Mouse (Mus musculus): ENCODE measurements around the gene Sult2b1.

The Sult2b1 gene

DNA sequence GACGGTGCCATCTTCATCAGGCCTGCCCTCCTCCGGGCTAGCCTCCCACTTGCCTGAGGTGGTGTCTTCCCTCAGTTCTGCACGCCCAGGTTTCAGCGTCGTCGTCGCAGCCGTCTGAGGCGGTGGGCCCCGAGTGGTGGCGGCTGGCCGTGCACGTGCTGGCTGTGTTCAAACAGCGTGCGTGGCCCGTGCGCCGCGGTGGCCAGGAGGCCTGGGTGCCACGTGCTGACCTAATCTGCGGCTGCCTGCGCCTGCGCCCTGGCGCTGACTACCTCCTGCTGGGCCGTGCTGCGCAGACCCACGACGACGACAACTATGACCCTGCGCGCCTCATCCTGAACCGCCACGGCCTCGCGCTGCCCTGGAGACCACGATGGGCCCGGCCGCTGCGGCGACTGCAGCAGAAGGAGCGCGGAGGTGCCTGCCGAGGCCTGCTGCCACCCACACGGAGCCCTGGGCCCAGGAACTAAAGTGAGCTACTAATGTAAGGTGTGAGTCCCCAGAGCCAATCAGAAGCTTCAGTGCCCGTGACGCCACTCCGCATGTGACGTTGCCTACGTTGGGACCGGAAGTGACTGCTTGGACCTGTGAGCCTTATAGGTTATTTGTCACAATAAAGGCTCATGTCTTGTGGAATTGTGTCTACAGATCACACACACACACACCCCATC is 90.4 kb downstream of the Sult2b1 start, which contains the start of gene Sec1:
TSS of gene Sec1 (minus strand) at position 482 of the 671 bp plus-strand sequence.
- DNase-seq, result no peak

DNA sequence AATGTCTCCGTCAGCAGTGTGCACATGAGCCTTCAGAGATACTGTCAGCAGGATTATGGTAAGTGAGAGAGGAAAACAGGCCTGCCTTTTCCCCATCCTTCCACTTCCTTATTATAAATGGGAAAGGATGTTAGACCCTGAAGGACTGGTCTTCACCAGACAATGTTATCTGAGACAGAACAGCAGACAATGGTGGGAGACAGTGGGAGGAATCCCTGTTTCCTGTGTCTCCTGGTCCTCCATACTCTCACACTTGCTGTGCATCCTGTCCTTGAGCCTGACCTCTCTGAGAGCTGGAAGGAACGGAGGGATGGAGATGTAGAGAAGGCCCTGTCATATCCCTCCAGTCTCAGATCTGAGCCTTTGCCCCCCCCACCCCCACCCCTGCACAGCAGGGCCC is 92.1 kb downstream of the Sult2b1 start:
- DNase-seq, result no peak

DNA sequence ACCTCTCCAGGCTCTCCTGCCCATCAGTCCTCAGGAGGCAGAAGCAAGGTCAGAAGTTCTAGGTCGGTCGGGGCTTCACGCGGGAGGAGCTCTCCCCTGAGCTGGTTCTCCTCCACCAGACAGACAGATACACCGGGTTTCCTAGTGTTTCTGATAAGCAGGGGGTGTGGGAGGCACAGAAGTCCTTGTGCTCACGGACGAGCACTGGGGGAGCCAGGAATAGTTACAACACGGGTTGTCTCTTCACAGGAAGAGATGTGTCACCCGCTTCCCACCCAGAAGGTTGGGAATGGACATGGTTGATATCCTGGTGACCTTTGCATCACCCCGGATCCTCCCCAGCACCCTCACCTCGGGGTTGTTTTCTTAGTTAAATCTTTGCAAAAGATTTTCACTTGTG is 94.7 kb downstream of the Sult2b1 start:
- DNase-seq, result no peak

DNA sequence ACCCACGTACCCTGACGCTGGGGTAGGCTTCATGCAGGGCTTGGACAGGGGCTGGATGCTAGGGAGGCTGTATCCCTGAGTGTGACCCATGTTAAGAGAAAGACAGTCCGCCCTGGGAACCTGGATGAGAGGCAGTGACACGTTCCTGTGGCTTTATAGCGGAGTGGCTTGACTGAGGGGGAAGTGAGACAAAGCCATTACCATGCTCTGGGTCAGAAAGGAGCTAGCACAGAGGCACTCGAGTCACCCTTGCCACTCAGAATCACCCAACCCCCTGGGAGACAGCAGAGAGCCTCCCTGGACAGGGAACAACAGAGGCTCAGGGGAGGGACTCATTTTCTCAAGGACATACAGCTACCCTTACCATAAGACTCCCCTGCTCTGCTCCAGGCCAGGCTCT is 95.4 kb downstream of the Sult2b1 start:
- DNase-seq, result no peak

DNA sequence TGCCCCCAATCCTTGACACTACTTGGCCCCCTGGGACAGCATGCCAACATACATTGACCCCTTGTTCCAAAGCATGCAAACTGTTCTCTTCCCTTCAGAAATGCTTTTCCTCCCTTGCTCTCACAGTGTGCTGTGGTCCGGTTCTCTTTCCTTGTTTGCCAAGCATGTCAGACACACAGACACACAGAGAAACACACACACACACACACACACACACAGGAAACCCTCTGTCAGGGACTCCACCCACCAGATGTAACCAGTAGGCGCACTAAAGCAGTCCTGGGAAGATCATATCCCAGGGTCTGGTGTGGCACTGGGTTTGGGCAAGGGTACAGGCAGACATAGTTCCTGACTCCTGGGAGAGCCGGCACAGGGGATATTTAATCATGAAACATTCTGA is 97.6 kb downstream of the Sult2b1 start:
- DNase-seq, result no peak

DNA sequence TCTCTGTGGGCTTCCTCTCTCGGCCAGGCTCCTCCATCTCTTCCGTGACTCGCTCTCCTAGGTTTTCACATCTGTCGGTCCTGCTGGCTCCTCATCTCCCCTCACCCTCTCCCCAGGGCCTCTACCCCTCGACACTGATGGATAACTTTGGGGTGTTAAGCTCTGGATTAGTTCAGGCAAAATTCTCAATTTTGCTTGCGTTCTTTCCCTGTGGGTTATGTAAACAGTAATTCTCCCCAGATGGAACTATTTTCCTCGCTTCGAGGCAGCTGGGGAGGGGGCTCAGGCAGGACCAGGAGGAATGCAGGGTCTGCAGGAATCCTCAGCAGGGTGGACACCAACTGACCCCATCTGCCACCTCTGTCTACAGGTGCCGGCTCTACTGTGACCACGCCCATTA is 98.7 kb downstream of the Sult2b1 start:
- DNase-seq, result no peak

DNA sequence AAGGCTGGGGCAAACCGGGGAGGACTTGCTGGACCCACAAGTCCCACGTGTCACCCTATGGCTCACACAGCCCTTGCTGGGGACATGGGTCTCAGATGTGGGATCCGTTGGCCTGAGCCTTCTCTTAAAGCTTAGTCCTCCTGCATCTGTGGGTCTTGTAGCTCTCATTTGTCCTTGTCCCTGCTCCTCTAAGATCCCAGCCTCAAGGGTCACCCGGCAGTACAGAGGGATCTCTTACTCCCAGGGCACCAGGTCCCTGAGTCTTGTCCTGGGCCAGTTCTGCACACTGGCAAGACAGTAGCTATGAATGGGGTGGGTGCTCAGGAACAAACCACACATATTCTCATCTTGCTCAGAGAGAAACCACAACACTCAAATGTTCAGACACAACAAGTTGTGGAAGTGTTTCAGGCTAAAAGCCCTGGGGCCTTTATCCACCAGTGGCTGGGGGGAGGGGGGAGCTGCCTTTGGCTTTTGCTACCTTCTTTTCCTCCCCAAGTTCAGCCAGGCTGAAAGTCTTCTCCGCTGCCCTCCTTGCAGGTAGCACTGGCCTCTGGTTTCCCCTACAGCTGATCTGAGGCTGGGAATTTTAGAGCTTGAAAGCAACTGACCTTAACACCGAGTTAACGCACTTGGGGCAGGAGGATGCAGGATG is 100.9 kb downstream of the Sult2b1 start, which contains the start of gene Ntn5:
TSS of gene Ntn5 (plus strand) at position 627 of the 655 bp plus-strand sequence.
- DNase-seq, result no peak

DNA sequence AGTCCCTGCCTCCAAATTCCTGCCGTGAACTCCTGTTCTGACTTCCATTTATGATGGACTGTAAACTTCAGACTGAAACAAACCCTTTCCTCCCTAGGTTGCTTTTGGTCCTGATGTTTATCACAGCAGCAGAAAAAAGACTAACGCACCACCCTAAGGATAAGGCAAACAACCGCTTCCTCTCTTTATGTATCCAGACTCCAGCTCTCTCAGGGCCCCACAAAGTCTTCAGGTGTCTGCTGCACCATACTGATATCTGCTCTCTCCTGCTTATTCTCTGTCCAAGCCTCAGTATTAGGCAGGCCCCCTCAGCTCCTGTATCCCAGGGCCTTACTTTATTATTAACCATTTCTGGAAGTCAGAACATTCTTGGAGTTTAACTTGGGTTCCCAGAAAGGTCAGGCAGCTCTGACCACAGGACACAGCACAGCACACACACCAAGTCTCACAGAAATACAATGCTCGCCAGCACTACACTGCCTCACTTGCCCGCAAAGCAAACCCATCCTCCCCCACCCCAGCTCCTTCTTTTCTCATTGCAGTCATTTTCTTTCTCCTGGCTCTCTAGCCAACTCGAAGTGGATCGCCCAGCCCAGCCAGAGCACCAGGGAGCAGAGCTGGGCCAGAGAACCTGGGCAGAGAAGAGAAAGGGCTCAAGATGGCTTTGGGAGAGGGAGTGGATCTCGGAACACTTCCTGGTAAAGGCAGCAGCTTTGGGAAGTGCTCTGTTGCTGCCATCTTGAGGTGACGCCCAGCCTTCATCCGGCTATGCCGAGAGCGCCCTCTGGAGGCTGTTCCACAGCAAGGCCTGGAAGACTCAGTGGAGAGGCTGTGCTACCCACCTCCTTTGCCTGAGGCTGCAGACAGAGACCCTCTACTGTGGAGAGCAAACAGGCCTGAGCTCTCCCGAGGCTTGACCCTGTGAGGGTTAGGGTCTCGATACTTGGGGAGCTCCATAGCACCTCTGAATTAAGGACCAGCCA is 102.0 kb downstream of the Sult2b1 start:
- peak; percentile 81 to 83 for DNase-seq

DNA sequence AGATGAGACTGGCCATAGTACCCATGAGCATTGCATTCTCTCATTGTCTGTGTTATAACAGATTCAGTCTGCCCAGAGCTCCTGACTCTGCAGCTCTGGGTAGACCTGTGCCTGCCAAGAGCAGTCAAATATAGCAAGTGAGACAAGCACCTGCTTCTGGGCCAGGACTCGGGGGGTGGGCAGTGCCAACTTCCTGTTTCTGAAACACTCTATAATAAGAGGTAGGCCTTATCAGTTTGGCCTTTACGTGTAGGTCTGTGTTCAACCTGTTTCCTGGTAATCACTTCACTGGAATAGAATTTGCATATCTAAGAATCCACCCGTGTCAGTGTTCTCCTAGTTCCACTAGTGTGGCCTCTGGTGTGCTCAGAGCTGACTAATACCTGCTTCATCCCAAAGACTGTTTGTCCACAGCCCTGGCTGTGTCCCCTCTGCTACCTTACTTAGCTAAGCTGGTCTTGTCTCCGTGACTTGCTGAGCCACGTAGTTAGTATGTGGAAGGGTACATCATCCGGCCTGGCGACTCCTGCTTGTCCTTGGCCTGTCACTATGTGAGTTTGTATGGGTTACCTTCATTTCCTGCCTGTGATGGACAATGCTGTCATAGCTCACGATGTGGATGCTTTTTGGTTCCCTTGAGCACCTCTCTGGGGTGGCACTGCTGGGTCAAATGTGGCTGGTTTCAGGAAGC is 103.3 kb downstream of the Sult2b1 start:
- no peak for DNase-seq

Measured in thymus, postnatal 36 days (tissue).